Mouse (Mus musculus): ENCODE measurements at regions not wholly inside any gene's neighbourhood (a gene's known extent, or its start where the extent isn't known, plus 50 kb on each side); places are given as distances from the start of the nearest gene placed in this dataset.

- Histone ChIP-seq H3K9me3 (replicated peaks; ENCODE audit: control insufficient read depth, low read length) (no peaks in the 10 kb centered on the region), H3K4me1 (ENCODE audit: control insufficient read depth, insufficient read depth, low read length) (no peaks in the 10 kb centered on the region), H3K27ac (replicated peaks; ENCODE audit: low read depth, low read length) (no peak overlapping the region), H3K4me3 (ENCODE audit: low read depth, low read length) (no peak overlapping the region), H3K27me3 (ENCODE audit: control insufficient read depth, insufficient read depth, low read length) (no peaks in the 10 kb centered on the region), H3K36me3 (replicated peaks; ENCODE audit: control insufficient read depth, insufficient read depth, low read depth, low read length) (no peaks in the 10 kb centered on the region), H3K4me2 (ENCODE audit: low read depth, low read length) (no peak overlapping the region), H3K9ac (replicated peaks; ENCODE audit: low read length) (no peak overlapping the region)
- ATAC-seq (replicated peaks; ENCODE audit: insufficient number of reproducible peaks, low FRiP score, low TSS enrichment, low read depth): no peak
- WGBS: 70% methylated on average over 6 of the region's 6 CpGs
- DNase-seq (ENCODE audit: low spot score): no peak
Measured at GRCm38 (mm10) chr9:46512276-46513051, 192.7 kb upstream of the 4931429L15Rik start.

- no peaks in the 10 kb centered on the region for H3K4me1 ChIP-seq (ENCODE audit: control insufficient read depth, insufficient read depth, low read length)
- no peak overlapping the region for H3K4me2 ChIP-seq (ENCODE audit: low read depth, low read length)
- no peaks in the 10 kb centered on the region for H3K36me3 ChIP-seq (replicated peaks; ENCODE audit: control insufficient read depth, insufficient read depth, low read depth, low read length)
- no peak overlapping the region for H3K4me3 ChIP-seq (ENCODE audit: low read depth, low read length)
- 51% methylated on average over 6 of the region's 6 CpGs for WGBS
- no peak overlapping the region for H3K9ac ChIP-seq (replicated peaks; ENCODE audit: low read length)
- ATAC-seq (replicated peaks; ENCODE audit: insufficient number of reproducible peaks, low FRiP score, low TSS enrichment, low read depth): no peak
- peak; percentile 35 for DNase-seq (ENCODE audit: low spot score)
- H3K27ac ChIP-seq (replicated peaks; ENCODE audit: low read depth, low read length): no peak overlapping the region
- no peaks in the 10 kb centered on the region for H3K27me3 ChIP-seq (ENCODE audit: control insufficient read depth, insufficient read depth, low read length)
- H3K9me3 ChIP-seq (replicated peaks; ENCODE audit: control insufficient read depth, low read length): no peaks in the 10 kb centered on the region
Measured at GRCm38 (mm10) chr9:46511307-46511706, 191.5 kb upstream of the 4931429L15Rik start.

- Histone ChIP-seq H3K9ac (replicated peaks; ENCODE audit: low read length) (no peak overlapping the region), H3K9me3 (replicated peaks; ENCODE audit: control insufficient read depth, low read length) (no peaks in the 10 kb centered on the region), H3K27me3 (ENCODE audit: control insufficient read depth, insufficient read depth, low read length) (no peaks in the 10 kb centered on the region), H3K4me1 (ENCODE audit: control insufficient read depth, insufficient read depth, low read length) (no peaks in the 10 kb centered on the region), H3K4me3 (ENCODE audit: low read depth, low read length) (no peak overlapping the region), H3K4me2 (ENCODE audit: low read depth, low read length) (no peak overlapping the region), H3K36me3 (replicated peaks; ENCODE audit: control insufficient read depth, insufficient read depth, low read depth, low read length) (no peaks in the 10 kb centered on the region), H3K27ac (replicated peaks; ENCODE audit: low read depth, low read length) (no peak overlapping the region)
- DNase-seq (ENCODE audit: low spot score) (no peak), ATAC-seq (replicated peaks; ENCODE audit: insufficient number of reproducible peaks, low FRiP score, low TSS enrichment, low read depth) (no peak)
- whole genome bisulfite sequencing: 63% methylated on average over 5 of the region's 5 CpGs
Measured at GRCm38 (mm10) chr9:46509896-46510295, 190.1 kb upstream of the 4931429L15Rik start.

GRCm38 (mm10) chr9:46509458-46509857 is 189.7 kb upstream of the 4931429L15Rik start:
- Histone ChIP-seq H3K9ac (replicated peaks; ENCODE audit: low read length) (no peak overlapping the region), H3K36me3 (replicated peaks; ENCODE audit: control insufficient read depth, insufficient read depth, low read depth, low read length) (no peaks in the 10 kb centered on the region), H3K4me2 (ENCODE audit: low read depth, low read length) (no peak overlapping the region), H3K27ac (replicated peaks; ENCODE audit: low read depth, low read length) (no peak overlapping the region), H3K4me3 (ENCODE audit: low read depth, low read length) (no peak overlapping the region), H3K27me3 (ENCODE audit: control insufficient read depth, insufficient read depth, low read length) (no peaks in the 10 kb centered on the region), H3K9me3 (replicated peaks; ENCODE audit: control insufficient read depth, low read length) (no peaks in the 10 kb centered on the region), H3K4me1 (ENCODE audit: control insufficient read depth, insufficient read depth, low read length) (no peaks in the 10 kb centered on the region)
- DNase-seq (ENCODE audit: low spot score) (no peak), ATAC-seq (replicated peaks; ENCODE audit: insufficient number of reproducible peaks, low FRiP score, low TSS enrichment, low read depth) (no peak)
- 30% methylated on average over 5 of the region's 5 CpGs for WGBS

- Histone ChIP-seq H3K4me3 (ENCODE audit: low read depth, low read length) (no peak overlapping the region), H3K36me3 (replicated peaks; ENCODE audit: control insufficient read depth, insufficient read depth, low read depth, low read length) (no peaks in the 10 kb centered on the region), H3K4me2 (ENCODE audit: low read depth, low read length) (no peak overlapping the region), H3K9me3 (replicated peaks; ENCODE audit: control insufficient read depth, low read length) (no peaks in the 10 kb centered on the region), H3K4me1 (ENCODE audit: control insufficient read depth, insufficient read depth, low read length) (no peaks in the 10 kb centered on the region), H3K27me3 (ENCODE audit: control insufficient read depth, insufficient read depth, low read length) (no peaks in the 10 kb centered on the region), H3K9ac (replicated peaks; ENCODE audit: low read length) (no peak overlapping the region), H3K27ac (replicated peaks; ENCODE audit: low read depth, low read length) (no peak overlapping the region)
- DNase-seq (ENCODE audit: low spot score) (no peak), ATAC-seq (replicated peaks; ENCODE audit: insufficient number of reproducible peaks, low FRiP score, low TSS enrichment, low read depth) (no peak)
- 82% methylated on average over 4 of the region's 4 CpGs for WGBS
Measured at GRCm38 (mm10) chr9:46507036-46507435, 187.2 kb upstream of the 4931429L15Rik start.

- 73% methylated on average over 12 of the region's 12 CpGs for WGBS
- H3K9me3 ChIP-seq (replicated peaks; ENCODE audit: control insufficient read depth, low read length): no peaks in the 10 kb centered on the region
- no peak overlapping the region for H3K4me3 ChIP-seq (ENCODE audit: low read depth, low read length)
- no peak overlapping the region for H3K4me2 ChIP-seq (ENCODE audit: low read depth, low read length)
- H3K27ac ChIP-seq (replicated peaks; ENCODE audit: low read depth, low read length): no peak overlapping the region
- DNase-seq (ENCODE audit: low spot score) (no peak), ATAC-seq (replicated peaks; ENCODE audit: insufficient number of reproducible peaks, low FRiP score, low TSS enrichment, low read depth) (no peak)
- H3K27me3 ChIP-seq (ENCODE audit: control insufficient read depth, insufficient read depth, low read length): no peaks in the 10 kb centered on the region
- H3K36me3 ChIP-seq (replicated peaks; ENCODE audit: control insufficient read depth, insufficient read depth, low read depth, low read length): no peaks in the 10 kb centered on the region
- H3K4me1 ChIP-seq (ENCODE audit: control insufficient read depth, insufficient read depth, low read length): no peaks in the 10 kb centered on the region
- no peak overlapping the region for H3K9ac ChIP-seq (replicated peaks; ENCODE audit: low read length)
Measured at GRCm38 (mm10) chr9:46504536-46504935, 184.8 kb upstream of the 4931429L15Rik start.

GRCm38 (mm10) chr9:46504133-46504416 is 184.3 kb upstream of the 4931429L15Rik start:
- Histone ChIP-seq H3K36me3 (replicated peaks; ENCODE audit: control insufficient read depth, insufficient read depth, low read depth, low read length) (no peaks in the 10 kb centered on the region), H3K9ac (replicated peaks; ENCODE audit: low read length) (no peak overlapping the region), H3K27ac (replicated peaks; ENCODE audit: low read depth, low read length) (no peak overlapping the region), H3K4me2 (ENCODE audit: low read depth, low read length) (no peak overlapping the region), H3K27me3 (ENCODE audit: control insufficient read depth, insufficient read depth, low read length) (no peaks in the 10 kb centered on the region), H3K9me3 (replicated peaks; ENCODE audit: control insufficient read depth, low read length) (no peaks in the 10 kb centered on the region), H3K4me1 (ENCODE audit: control insufficient read depth, insufficient read depth, low read length) (no peaks in the 10 kb centered on the region), H3K4me3 (ENCODE audit: low read depth, low read length) (no peak overlapping the region)
- ATAC-seq (replicated peaks; ENCODE audit: insufficient number of reproducible peaks, low FRiP score, low TSS enrichment, low read depth) (no peak), DNase-seq (ENCODE audit: low spot score) (no peak)
- 70% methylated on average over 3 of the region's 3 CpGs for WGBS

GRCm38 (mm10) chr9:46503321-46504132 is 183.7 kb upstream of the 4931429L15Rik start:
- no peaks in the 10 kb centered on the region for H3K4me1 ChIP-seq (ENCODE audit: control insufficient read depth, insufficient read depth, low read length)
- no peak overlapping the region for H3K4me3 ChIP-seq (ENCODE audit: low read depth, low read length)
- DNase-seq (ENCODE audit: low spot score) (no peak), ATAC-seq (replicated peaks; ENCODE audit: insufficient number of reproducible peaks, low FRiP score, low TSS enrichment, low read depth) (no peak)
- no peaks in the 10 kb centered on the region for H3K27me3 ChIP-seq (ENCODE audit: control insufficient read depth, insufficient read depth, low read length)
- H3K4me2 ChIP-seq (ENCODE audit: low read depth, low read length): no peak overlapping the region
- no peak overlapping the region for H3K27ac ChIP-seq (replicated peaks; ENCODE audit: low read depth, low read length)
- no peaks in the 10 kb centered on the region for H3K36me3 ChIP-seq (replicated peaks; ENCODE audit: control insufficient read depth, insufficient read depth, low read depth, low read length)
- no peak overlapping the region for H3K9ac ChIP-seq (replicated peaks; ENCODE audit: low read length)
- H3K9me3 ChIP-seq (replicated peaks; ENCODE audit: control insufficient read depth, low read length): no peaks in the 10 kb centered on the region
- WGBS: 74% methylated on average over 8 of the region's 8 CpGs
